Mouse (Mus musculus) CH12.LX (cell line): ENCODE data around the gene Atp10a.

Experiments
- CTCF ChIP-seq, 2 experiments: IDR thresholded peaks in 1 of 2; conservative IDR thresholded peaks in 1 of 2; 2 replicates each; pipeline ENCODE4 v1.5.1; 2011 to 2012; ENCODE audit warnings: low read depth in 2 of 2, low read length in 2 of 2, improper control_type of control experiment in 1 of 2, inconsistent platforms in 1 of 2, mild to moderate bottlenecking in 1 of 2, moderate library complexity in 1 of 2
- MAZ ChIP-seq: IDR thresholded peaks from 2 replicates; pipeline ENCODE4 v1.6.1; 2012; ENCODE audit warnings: low read depth, mild to moderate bottlenecking, inconsistent platforms, low read length, improper control_type of control experiment, moderate library complexity
- POLR2A ChIP-seq: IDR thresholded peaks from 2 replicates; pipeline ENCODE4 v1.6.1; 2011; ENCODE audit warnings: low read depth, mild to moderate bottlenecking, improper control_type of control experiment, low read length
- TCF12 ChIP-seq: IDR thresholded peaks from 2 replicates; pipeline ENCODE4 v1.6.1; 2014; ENCODE audit warnings: low read depth, mild to moderate bottlenecking, inconsistent platforms, low read length, improper control_type of control experiment

- TF ChIP-seq MAZ, result no peak
- no peak for TF ChIP-seq CTCF (conservative IDR thresholded peaks at IDR 0.05 in 1 of 2, IDR thresholded peaks at IDR 0.05 in 1 of 2; ENCODE audit: low read depth in 2 of 2, low read length in 2 of 2)
- no peak for TF ChIP-seq TCF12
- TF ChIP-seq POLR2A, result no peak
Measured at GRCm38 (mm10) chr7:58722250-58722649, 66.3 kb downstream of the Atp10a start.
